Mouse (Mus musculus) intestine, embryonic 16.5 days (tissue): ENCODE data around the gene Hsd17b2. TPM values are rescaled to one million over a fixed set of nuclear protein-coding genes. Genes with fewer than 3 reads are reported as not detected.

Source experiments
- ATAC-seq: fragments of 200-750 bp; cut with Nextera tagmentation; 2 replicates; pipeline ENCODE4 v1.8.0; 2017; ENCODE audit warnings: moderate TSS enrichment, moderate library complexity
- H3K27ac ChIP-seq: fragments of 300-500 bp; sonication (generic); 2 replicates; pipeline ENCODE4 v1.5.1; 2014; ENCODE audit warnings: mild to moderate bottlenecking, low read length
- H3K27me3 ChIP-seq: fragments of 300-500 bp; sonication (generic); replicated peaks from 2 replicates; pipeline ENCODE4 v1.6.1; 2014; ENCODE audit warnings: low read length, control low read depth, mixed read lengths; ENCODE audit not compliant: control insufficient read depth, insufficient read depth
- H3K36me3 ChIP-seq: fragments of 300-500 bp; sonication (generic); 2 replicates; pipeline ENCODE4 v1.6.1; 2014; ENCODE audit warnings: low read length, control low read depth; ENCODE audit not compliant: control insufficient read depth, insufficient read depth
- H3K4me1 ChIP-seq: fragments of 300-500 bp; sonication (generic); 2 replicates; pipeline ENCODE4 v1.6.1; 2014; ENCODE audit warnings: low read length, control low read depth, mixed read lengths; ENCODE audit not compliant: control insufficient read depth, insufficient read depth
- H3K4me2 ChIP-seq: fragments of 300-500 bp; sonication (generic); 2 replicates; pipeline ENCODE4 v1.6.1; 2014; ENCODE audit warnings: low read depth, low read length, control low read depth
- H3K4me3 ChIP-seq: fragments of 300-500 bp; sonication (generic); 2 replicates; pipeline ENCODE4 v1.5.1; 2014; ENCODE audit warnings: mild to moderate bottlenecking, low read length
- H3K9ac ChIP-seq: fragments of 300-500 bp; sonication (generic); 2 replicates; pipeline ENCODE4 v1.6.1; 2014; ENCODE audit warnings: low read depth, low read length
- H3K9me3 ChIP-seq: fragments of 300-500 bp; sonication (generic); 2 replicates; pipeline ENCODE4 v1.6.1; 2016; ENCODE audit warnings: low read length, control low read depth; ENCODE audit not compliant: control insufficient read depth
- WGBS: fragments of 180-500 bp; shearing (Covaris S2); extraction: QIAGEN DNeasy Blood & Tissue Kit; methylation state at CpG from one replicate; pipeline ENCODE4 v1.1.7; 2014; 5-methylcytosine and 5-hydroxymethylcytosine counted together
- polyA plus RNA-seq: library from polyadenylated mRNA; unstranded; fragments of >200 nt; fragmentation: Nextera tagmentation; extraction: Ambion mirVana; gene quantifications from 2 replicates; pipeline ENCODE4 v1.2.1, GENCODE M21; 2015

The Hsd17b2 gene
- polyA plus RNA-seq, 1 experiment from 2014 or later = 50.8 TPM

DNA sequence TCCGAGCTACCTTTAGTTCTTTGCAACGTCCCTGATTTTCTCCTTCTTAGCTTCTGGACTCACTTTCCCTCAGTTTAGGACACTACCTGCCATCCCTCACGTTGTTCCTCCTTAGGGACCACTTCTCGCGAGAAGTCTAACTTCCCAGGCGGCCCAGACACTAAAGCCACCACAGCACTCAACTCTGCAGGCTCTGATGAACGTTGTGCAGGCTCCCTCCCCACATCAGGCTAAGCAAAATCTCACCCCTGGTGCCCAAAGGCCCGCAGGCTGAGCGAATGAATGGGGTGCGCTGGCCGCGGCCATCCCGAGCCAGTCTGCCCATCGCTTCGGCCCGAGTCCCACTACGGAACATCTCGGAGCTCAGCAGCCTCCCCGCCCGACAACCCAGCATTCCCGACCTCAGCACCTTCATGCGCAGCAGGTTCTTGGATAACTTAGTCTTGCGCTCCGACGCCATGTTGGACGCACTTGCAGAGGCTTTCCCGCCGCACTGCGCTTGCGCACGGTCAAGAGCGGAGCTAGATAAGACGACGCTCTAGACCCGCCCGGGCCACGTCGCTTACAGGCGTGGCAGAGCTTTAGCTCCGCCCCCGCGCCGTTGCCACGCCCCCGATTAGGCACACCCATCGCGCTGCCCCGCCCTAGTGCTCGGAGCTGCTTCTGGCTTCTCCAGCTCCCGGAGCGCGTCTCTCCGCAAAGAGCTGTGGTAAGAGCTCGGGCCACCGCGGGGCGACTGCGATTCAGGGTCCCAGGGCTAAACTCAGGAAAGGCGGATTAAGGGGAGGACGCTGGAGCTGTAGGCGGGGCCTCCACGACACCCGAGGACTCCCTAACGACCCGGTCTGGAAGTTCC lies 100.0 kb downstream of the Hsd17b2 start, which contains the start of gene Mphosph6:
Mphosph6 (minus strand) TSS at position 501 of the 856 bp plus-strand sequence.
- Histone ChIP-seq H3K36me3 (no peaks in the 10 kb centered on the region), H3K4me3 (peak within 1 kb of the TSS; percentile 81), H3K9ac (peak within 1 kb of the TSS; percentile 92), H3K27me3 (no peaks in the 10 kb centered on the region), H3K27ac (peak within 1 kb of the TSS; percentile 90), H3K4me1 (peaks cover 20% of the 10 kb centered on the region), H3K9me3 (no peaks in the 10 kb centered on the region), H3K4me2 (peak within 1 kb of the TSS; percentile 75)
- peak; percentile 97 for ATAC-seq
- under 1% methylated on average over 65 of the region's 65 CpGs for WGBS

DNA sequence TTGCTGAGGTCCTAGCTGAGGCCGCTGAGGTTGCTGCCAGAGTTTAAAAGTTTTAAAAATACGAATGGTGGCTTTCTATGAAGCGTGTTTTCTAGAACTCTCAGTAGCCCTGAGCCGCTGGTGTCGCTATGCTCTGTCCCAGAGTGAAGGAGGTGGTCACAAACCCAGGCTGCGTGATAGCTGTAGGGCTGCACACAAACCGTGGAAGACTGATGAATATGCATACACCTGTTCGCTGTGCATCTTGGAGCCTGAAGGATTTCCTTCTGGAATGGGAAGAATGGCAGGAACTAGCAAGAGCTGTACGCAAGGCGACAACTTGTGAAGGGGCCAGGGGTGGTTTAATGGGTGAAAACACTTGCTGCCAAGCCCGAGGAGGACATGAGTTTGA lies 100.6 kb downstream of the Hsd17b2 start:
- WGBS = 2% methylated on average over 11 of the region's 11 CpGs
- Histone ChIP-seq H3K9ac (peak overlapping the region; percentile 70), H3K27ac (peak overlapping the region; percentile 90), H3K9me3 (no peaks in the 10 kb centered on the region), H3K36me3 (no peaks in the 10 kb centered on the region), H3K27me3 (no peaks in the 10 kb centered on the region), H3K4me1 (peaks cover 20% of the 10 kb centered on the region), H3K4me3 (peak overlapping the region; percentile 81), H3K4me2 (peak overlapping the region; percentile 75)
- peak; percentile 74 for ATAC-seq

DNA sequence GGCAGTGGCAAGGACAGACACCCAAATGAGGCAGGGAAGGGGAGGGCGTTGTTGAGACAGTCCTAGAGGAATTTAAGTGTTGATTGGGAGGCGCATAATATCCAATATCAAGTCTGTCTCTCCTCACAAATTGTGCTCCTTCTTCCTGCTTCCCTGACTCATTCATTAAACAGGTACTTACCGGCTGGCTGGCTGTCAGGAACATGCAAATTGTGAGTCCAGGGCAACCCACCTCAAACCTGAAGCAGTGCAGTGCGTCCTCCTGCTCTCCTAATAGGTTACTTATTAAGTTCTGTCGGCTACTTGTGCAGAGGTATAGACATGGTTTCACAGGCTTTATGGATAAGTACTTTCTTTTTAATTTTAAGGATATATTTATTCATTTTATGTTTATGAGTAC lies 103.7 kb downstream of the Hsd17b2 start:
- H3K27ac ChIP-seq = peak overlapping the region; percentile 45; the same call in 1 of the 2 replicates
- H3K9me3 ChIP-seq = no peaks in the 10 kb centered on the region
- no peaks in the 10 kb centered on the region for H3K36me3 ChIP-seq
- H3K27me3 ChIP-seq = no peaks in the 10 kb centered on the region
- H3K4me1 ChIP-seq = peaks cover 12% of the 10 kb centered on the region
- H3K4me3 ChIP-seq = no peak overlapping the region
- WGBS = 50% methylated on average over 5 of the region's 5 CpGs
- no peak overlapping the region for H3K9ac ChIP-seq
- ATAC-seq = peak; percentile 36
- peak overlapping the region; percentile 11; the same call in 1 of the 2 replicates for H3K4me2 ChIP-seq

Other genes with a start within 250 kb of the Hsd17b2 start
- 3.6 and 3.7 TPM in 2 replicates for gene Plcg2, start 203.6 kb upstream of the Hsd17b2 start, polyA plus RNA-seq
- gene Sdr42e1, start 28.2 kb upstream of the Hsd17b2 start, polyA plus RNA-seq = 7.9 and 8.7 TPM in 2 replicates
- gene Mphosph6, start 100.0 kb downstream of the Hsd17b2 start, polyA plus RNA-seq = 40.0 and 43.4 TPM in 2 replicates